8 mouse cellular contexts compared by ENCODE assay signal in genomic region chr4:126601597-126602444, GRCm38 (mm10). TPM values are rescaled to one million over a fixed set of nuclear protein-coding genes. Genes with fewer than 3 reads are reported as not detected.
DNase-seq lines count a peak whose midpoint lies in the region; ATAC-seq lines count a peak whose summit lies in the region.

No protein-coding gene starts in this region.

- no peaks in the 10 kb centered on the region for H3K9me3 ChIP-seq in embryonic facial prominence, embryonic 14.5 days (ENCODE audit: control insufficient read depth, low read length)
- H3K9me3 ChIP-seq in hindbrain, embryonic 16.5 days (ENCODE audit: control insufficient read depth, low read length), result no peaks in the 10 kb centered on the region
- no peaks in the 10 kb centered on the region for H3K9me3 ChIP-seq in midbrain, embryonic 15.5 days

- peak; percentile 12 to 13 for DNase-seq in left cerebral cortex, postnatal 25 days (ENCODE audit: low spot score in 2 of 2)
- no peak for DNase-seq in left cerebral cortex, adult 11 months (ENCODE audit: low spot score)
- DNase-seq in embryonic facial prominence, embryonic 14.5 days (ENCODE audit: low spot score), result peak; percentile 85
- peak; percentile 36 to 39 for DNase-seq in layer of hippocampus, postnatal 36 days
- no peak for DNase-seq in spleen, adult 18-20 months
- DNase-seq in gastrocnemius, adult 8-10 months (ENCODE audit: low spot score in 2 of 2), result no peak

- intact Hi-C loops in left cerebral cortex, postnatal 25 days (cut with DNase I), result loop anchor here (2.0 kb wide), 1 partner anchor 239 kb away; no protein-coding TSS in a partner anchor

- H3K27ac ChIP-seq in embryonic facial prominence, embryonic 14.5 days (replicated peaks; ENCODE audit: low read depth, low read length), result no peak overlapping the region
- no peak overlapping the region for H3K27ac ChIP-seq in hindbrain, embryonic 16.5 days (ENCODE audit: low read depth, low read length)
- H3K27ac ChIP-seq in midbrain, embryonic 15.5 days, result no peak overlapping the region

- H3K4me2 ChIP-seq in embryonic facial prominence, embryonic 14.5 days (ENCODE audit: low read depth, low read length), result peak overlapping the region; percentile 44
- peak overlapping the region; percentile 46 for H3K4me2 ChIP-seq in hindbrain, embryonic 16.5 days (ENCODE audit: low read length)
- H3K4me2 ChIP-seq in midbrain, embryonic 15.5 days, result peak overlapping the region; percentile 31

- peak; percentile 88 for ATAC-seq in embryonic facial prominence, embryonic 14.5 days (ENCODE audit: low read depth)
- peak; percentile 78 for ATAC-seq in hindbrain, embryonic 16.5 days
- peak; percentile 86 for ATAC-seq in midbrain, embryonic 15.5 days (replicated peaks)

- H3K36me3 ChIP-seq in embryonic facial prominence, embryonic 14.5 days (ENCODE audit: control insufficient read depth, insufficient read depth, low read length), result no peaks in the 10 kb centered on the region
- H3K36me3 ChIP-seq in hindbrain, embryonic 16.5 days (ENCODE audit: control insufficient read depth, insufficient read depth, low read length), result no peaks in the 10 kb centered on the region
- H3K36me3 ChIP-seq in midbrain, embryonic 15.5 days (replicated peaks), result no peaks in the 10 kb centered on the region

- 28% methylated on average over 18 of the region's 22 CpGs for WGBS in embryonic facial prominence, embryonic 14.5 days
- 19% methylated on average over 21 of the region's 22 CpGs for WGBS in hindbrain, embryonic 16.5 days
- WGBS in midbrain, embryonic 15.5 days, result 21% methylated on average over 20 of the region's 22 CpGs

- peak overlapping the region; percentile 19; the same call in 1 of the 2 replicates for H3K4me3 ChIP-seq in embryonic facial prominence, embryonic 14.5 days (ENCODE audit: low read depth, low read length)
- H3K4me3 ChIP-seq in hindbrain, embryonic 16.5 days (ENCODE audit: low read length), result no peak overlapping the region
- H3K4me3 ChIP-seq in midbrain, embryonic 15.5 days, result no peak overlapping the region

- 0 out of 2 replicates have a peak overlapping the region, but pooled peaks have one; percentile 25 for H3K9ac ChIP-seq in embryonic facial prominence, embryonic 14.5 days (ENCODE audit: low read depth, low read length)
- peak overlapping the region; percentile 20; the same call in 1 of the 2 replicates for H3K9ac ChIP-seq in hindbrain, embryonic 16.5 days (ENCODE audit: low read depth, low read length)
- H3K9ac ChIP-seq in midbrain, embryonic 15.5 days, result no peak overlapping the region

- H3K4me1 ChIP-seq in embryonic facial prominence, embryonic 14.5 days (ENCODE audit: control insufficient read depth, insufficient read depth, low read length), result peaks cover 12% of the 10 kb centered on the region; the same call in 1 of the 2 replicates
- H3K4me1 ChIP-seq in hindbrain, embryonic 16.5 days (ENCODE audit: control insufficient read depth, insufficient read depth, low read depth, low read length), result peaks cover 6% of the 10 kb centered on the region; the same call in 1 of the 2 replicates
- peaks cover 12% of the 10 kb centered on the region for H3K4me1 ChIP-seq in midbrain, embryonic 15.5 days

- no peaks in the 10 kb centered on the region for H3K27me3 ChIP-seq in embryonic facial prominence, embryonic 14.5 days (replicated peaks; ENCODE audit: control insufficient read depth, insufficient read depth, low read length)
- H3K27me3 ChIP-seq in hindbrain, embryonic 16.5 days (replicated peaks; ENCODE audit: control insufficient read depth, insufficient read depth, low read length), result peaks cover 8% of the 10 kb centered on the region
- peaks cover 40% of the 10 kb centered on the region for H3K27me3 ChIP-seq in midbrain, embryonic 15.5 days (replicated peaks)

RNA-seq across cellular contexts. Expression of gene 5730409E04Rik, which starts 7.8 kb away (rescaled TPM):
- total RNA-seq in left cerebral cortex, postnatal 25 days (2021), result 10 to 100 TPM; 74.8 to 76.0 TPM
- polyA plus RNA-seq in embryonic facial prominence, embryonic 14.5 days (2014; fragmentation: Nextera tagmentation; extraction: Ambion mirVana), result 4.4 and 5.7 TPM in 2 replicates
- 14.0 and 22.1 TPM in 2 replicates for polyA plus RNA-seq in hindbrain, embryonic 16.5 days (2015; fragmentation: Nextera tagmentation; extraction: Ambion mirVana)
- 10 to 100 TPM; 62.2 to 74.0 TPM for total RNA-seq in layer of hippocampus, postnatal 36 days (2021)
- polyA plus RNA-seq in midbrain, embryonic 15.5 days (2015; fragmentation: Nextera tagmentation; extraction: Ambion mirVana), result 16.3 and 16.6 TPM in 2 replicates
- total RNA-seq in gastrocnemius, adult 8-10 months (2022), result 10 to 100 TPM; 23.3 to 32.6 (median 27.5) TPM

RNA-seq across cellular contexts. Expression of gene Clspn, which starts 45.1 kb away (rescaled TPM):
- 1 to 10 TPM; 1.2 to 1.6 TPM for total RNA-seq in left cerebral cortex, postnatal 25 days (2021)
- polyA plus RNA-seq in embryonic facial prominence, embryonic 14.5 days (2014; fragmentation: Nextera tagmentation; extraction: Ambion mirVana), result 28.0 and 32.5 TPM in 2 replicates
- polyA plus RNA-seq in hindbrain, embryonic 16.5 days (2015; fragmentation: Nextera tagmentation; extraction: Ambion mirVana), result 7.9 TPM in 2 replicates
- total RNA-seq in layer of hippocampus, postnatal 36 days (2021), result 1 to 10 TPM in 1 of 2 experiments, under 1 TPM in 1; 0.58 to 1.3 TPM
- polyA plus RNA-seq in midbrain, embryonic 15.5 days (2015; fragmentation: Nextera tagmentation; extraction: Ambion mirVana), result 5.7 and 6.2 TPM in 2 replicates
- under 1 TPM in 1 of 4 experiments, not detected in 3; 0.10 TPM for total RNA-seq in gastrocnemius, adult 8-10 months (2022)

Comparison
In these comparisons a context has a peak if more than half of its experiments do, and no peak if none do; other contexts are left out.
1. DNase-seq: peak in left cerebral cortex, postnatal 25 days (2 of 2), embryonic facial prominence, embryonic 14.5 days (single experiment) and layer of hippocampus, postnatal 36 days (2 of 2); none in left cerebral cortex, adult 11 months (single experiment), spleen, adult 18-20 months (0 of 2) and gastrocnemius, adult 8-10 months (0 of 2).
2. Peak in every context shown above with its lines, with median percentiles within 50 percentile points of each other: ATAC-seq and H3K4me2 ChIP-seq.